Mouse (Mus musculus): Measurements from ENCODE around the gene Nubp2. TPM values are rescaled to one million over a fixed set of nuclear protein-coding genes. Genes with fewer than 3 reads are reported as not detected.

Gene Nubp2
- polyA plus RNA-seq, 1 experiment from 2014 or later: 112 TPM

DNA sequence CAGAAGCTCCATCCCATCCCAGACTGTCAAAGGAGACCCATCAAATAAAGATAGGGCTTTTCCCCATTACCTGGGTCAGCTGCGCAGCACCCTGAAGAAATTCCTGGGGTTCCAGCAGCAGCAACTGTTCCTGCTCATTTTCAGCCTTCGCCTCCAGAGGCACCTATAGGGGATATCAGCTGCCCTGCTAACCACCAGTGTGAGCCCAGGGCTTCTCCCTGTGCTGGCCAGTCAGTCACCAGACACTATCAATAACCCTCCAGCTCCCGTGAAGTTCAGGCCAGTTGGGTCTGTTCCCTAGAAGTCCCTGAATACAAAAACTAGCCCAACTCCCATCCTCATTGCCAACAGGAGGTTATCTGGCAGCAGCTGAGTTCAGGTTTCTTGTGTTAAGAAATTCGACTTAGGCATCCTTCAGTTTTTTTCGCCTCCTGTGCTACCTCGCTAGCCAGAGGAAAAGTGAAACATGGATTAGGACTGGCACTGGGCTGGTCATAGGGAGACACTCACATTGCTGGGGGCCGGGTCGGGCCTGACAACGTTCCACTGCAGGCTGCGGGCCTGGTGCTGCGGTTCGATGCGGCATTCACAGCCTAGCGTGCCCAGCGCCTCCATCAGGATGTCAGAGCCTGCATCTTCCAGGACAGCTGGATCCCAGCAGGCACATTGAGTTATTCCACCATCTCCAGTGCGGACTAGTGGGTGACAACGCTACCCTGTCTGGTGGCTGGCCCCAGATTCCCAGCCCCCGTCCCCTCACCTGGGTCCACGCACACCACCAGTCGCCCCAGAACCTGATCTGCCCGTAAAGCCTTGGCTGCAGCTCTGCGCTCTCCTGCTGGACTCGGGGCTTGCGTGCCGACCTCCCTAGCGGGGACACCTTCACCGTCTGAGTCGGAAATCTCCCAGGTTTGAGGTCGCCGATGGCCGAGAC, 8.2 kb upstream of the Nubp2 start:
- DNase-seq (ENCODE audit: low spot score): no peak

DNA sequence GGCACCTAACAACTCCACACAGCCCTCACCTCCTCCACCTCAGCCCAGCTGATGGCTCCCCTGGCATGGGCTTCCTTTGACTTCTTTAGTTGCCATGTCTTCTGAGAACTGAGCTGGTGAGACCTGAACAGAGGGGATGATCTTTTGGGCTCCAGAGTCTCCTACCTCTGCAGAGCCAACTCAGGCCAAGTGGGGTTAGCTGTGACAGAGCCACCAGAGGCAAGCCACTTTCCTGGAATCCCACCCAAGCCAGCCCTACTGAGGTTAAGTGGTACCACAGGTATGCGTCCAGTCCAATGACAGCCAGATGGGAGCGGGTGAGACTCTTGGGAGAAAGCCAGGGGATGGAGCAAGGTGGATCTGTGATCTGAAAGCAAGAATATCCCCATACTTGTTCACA, 7.1 kb upstream of the Nubp2 start:
- DNase-seq (ENCODE audit: low spot score): no peak

DNA sequence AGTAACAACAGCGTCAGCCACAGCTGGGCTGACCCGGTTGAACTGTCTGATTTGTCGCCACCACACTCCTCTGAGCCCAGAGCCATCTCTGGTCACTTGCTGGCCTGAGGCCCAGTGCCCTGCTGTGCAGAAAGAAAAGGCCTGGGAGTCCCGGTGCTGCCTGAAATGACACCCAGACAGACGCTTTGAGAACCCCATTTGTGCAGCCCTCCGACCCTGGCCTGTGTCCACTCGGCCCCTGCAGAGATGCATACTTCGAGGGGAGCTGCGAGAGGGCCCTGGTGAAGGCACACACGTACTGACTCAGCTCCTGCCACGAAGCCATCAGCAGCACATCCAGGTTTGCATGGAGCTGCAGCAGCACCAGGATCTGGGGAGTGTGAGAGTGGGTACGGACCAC, 6.6 kb upstream of the Nubp2 start:
- DNase-seq (ENCODE audit: low spot score): no peak

DNA sequence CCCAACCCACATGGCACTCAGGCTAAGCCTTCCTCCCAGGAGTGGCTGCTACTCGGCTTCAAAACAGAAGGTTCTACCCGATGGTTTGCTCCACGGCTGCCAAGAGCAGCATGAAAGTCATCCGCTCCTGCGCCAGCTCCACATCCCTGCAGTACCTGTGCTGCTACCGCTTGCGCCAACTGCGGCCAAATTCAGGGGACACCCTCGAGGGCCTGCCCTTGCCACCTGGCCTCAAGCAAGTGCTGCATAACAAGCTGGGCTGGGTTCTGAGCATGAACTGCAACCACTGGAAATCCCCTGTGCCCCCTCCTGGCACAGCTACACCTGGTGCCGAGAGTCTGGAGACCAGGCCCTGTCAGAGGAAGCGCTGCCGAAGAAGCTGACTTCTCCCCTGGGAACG, 5.2 kb upstream of the Nubp2 start:
- DNase-seq (ENCODE audit: low spot score): no peak

DNA sequence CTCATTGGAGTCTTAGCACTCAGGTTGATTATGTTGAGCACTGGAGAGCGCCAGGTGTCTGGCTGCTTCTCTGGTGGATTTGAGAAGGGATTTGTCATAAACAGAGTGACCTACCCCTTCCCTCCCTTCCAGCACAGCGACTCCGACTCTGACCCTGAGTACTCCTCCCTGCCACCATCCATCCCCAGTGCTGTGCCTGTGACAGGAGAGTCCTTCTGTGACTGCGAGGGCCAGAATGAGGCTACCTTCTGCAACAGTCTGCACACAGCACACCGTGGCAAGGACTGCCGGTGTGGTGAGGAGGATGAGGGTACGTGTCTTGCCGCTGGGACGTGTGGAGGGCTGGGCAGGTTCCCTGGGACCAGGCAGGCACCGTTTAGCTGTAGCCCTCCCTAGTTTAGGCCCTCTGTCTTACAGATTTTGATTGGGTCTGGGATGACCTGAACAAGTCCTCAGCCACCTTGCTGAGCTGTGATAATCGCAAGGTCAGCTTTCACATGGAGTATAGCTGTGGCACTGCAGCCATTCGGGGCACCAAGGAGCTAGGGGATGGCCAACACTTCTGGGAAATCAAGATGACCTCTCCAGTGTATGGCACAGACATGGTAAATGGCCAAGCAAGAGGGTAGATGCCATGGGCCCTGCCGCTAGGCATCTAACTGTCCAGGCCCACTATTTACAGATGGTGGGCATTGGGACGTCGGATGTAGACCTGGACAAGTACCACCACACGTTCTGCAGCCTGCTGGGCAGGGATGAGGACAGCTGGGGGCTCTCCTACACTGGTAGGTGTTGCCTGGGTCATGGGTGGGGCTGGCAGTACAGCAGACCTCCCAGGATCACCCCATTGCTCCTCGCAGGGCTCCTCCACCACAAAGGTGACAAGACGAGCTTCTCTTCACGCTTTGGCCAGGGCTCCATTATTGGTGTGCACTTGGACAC, 4.3 kb upstream of the Nubp2 start:
- DNase-seq (ENCODE audit: low spot score): no peak

DNA sequence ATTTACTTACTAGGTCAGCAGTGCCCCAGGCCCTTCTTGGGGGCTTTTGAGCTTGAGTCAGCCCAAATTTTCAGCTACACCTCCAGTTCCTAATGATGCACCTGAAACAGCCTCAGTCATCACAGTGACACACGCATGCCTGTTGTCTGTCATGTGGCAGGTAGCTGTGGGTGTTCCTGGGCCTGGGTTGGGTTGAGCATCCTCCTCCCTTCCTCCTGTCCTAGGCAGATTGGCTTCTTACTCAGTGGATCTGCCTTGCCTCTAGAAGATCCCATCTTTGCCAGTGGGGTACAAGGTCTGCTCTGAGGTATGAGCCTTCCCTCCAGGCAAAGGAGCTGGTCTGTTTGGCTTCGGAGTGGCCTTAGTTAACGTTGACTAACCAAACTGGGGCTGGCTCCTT, 2.7 kb upstream of the Nubp2 start:
- DNase-seq (ENCODE audit: low spot score): no peak

DNA sequence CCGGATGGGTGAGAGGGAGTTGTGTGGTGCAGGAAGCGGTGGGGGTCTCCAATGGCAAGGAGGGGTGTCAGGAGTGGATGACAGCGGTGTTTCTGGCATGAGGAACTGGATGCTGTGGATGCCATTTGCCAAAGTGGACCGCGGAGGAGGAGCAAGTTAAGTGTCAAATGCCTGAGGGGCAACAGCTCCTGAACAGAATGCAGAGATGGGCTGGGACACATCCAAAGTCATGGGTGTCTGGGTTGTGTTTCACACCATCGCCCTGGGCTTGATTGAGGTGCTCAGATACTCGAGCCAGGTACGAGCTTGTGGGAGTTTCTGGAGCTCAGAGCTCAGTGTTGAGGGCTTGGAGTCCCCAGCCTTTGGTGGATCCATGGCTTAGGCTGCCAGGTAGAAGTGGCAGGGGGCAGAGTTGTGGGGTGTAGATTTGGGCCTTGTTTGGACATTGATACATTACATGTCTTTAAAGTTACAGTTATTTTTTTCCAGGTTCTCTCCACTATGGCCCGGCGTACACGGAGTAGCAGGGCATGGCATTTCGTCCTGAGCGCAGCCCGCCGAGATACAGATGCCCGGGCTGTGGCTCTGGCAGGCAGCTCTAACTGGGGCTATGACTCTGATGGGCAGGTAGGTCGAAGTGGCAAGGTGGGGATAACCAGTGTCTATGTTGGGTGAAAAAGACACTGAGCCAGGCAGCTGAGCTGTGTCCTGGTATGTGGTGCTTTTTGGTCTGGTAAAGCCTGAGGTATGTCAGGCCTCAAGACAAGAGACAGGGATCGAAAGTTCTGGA, 1.3 kb upstream of the Nubp2 start:
- peak; percentile 45 for DNase-seq (ENCODE audit: low spot score)

DNA sequence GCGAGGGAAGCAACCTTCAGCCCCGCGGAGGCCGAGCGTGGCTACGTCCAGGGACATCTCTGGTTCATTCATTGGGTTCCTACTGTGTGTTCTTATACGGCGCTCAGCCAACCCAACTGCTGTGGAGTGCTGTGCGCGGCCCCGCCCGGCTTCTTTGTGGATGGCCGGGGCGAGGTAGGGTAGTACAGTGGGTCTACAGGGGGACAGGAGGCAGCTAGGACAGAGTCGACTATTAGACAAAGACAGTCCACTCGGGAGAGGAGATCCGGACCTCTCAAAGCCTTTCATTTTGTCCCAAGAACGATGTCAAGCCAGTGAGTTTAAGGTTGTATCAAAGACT, 753 bp upstream of the Nubp2 start:
- DNase-seq (ENCODE audit: low spot score): no peak

DNA sequence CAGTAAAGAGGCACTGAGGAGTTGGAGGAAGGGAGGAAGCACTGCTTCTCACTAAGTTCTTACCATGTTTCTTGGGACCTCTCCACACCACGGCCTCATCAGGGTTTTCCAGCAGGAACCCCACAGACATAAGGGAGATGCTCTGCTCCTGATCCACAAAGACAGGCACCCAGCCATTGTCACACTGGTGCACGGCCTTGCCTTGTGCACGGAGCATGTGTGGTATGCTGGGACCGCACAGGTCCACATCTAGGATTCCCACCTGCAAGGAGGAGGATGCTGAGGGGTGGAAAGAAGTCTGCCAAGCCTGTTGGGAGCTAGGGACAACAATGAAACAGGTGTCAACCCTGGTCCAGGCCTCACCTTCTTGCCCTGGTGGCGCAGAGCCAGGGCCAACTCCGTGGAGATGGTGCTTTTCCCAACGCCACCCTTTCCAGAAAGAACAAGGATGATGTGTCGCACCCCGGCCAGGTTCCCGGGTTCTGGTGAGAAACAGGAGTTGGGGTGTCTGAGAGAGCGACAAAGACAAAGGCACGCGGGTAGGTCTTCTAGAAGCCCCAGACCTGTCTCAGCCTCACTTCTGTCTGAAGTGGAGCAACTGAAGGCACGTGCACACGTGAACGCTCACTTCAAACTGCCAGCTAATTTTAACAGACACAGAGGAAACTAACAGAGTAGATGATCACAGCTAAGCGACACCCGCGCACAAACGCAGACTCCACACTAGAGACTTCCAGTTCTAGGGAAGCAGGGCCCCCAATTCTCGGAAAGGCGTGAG, 604 bp downstream of the Nubp2 start:
- no peak for DNase-seq (ENCODE audit: low spot score)

DNA sequence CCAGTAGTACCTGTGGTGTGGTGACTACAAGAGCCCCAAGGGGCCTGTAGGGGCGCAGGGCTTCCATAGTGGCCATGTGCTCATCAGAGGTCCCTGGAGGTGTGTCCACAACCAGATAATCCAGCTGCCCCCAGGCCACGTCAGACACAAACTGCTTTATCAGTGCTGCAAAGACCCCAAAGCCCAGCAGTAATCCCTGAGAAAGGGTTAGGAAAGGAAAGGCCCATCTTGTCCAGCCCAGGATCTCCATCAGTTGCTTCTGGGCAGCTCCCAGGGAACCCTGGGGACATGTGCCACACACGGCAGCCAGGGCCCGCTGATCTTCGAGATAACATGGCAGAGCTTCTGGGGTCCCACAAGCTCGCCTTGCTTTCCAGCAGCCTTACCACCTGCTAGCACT, 1.8 kb downstream of the Nubp2 start:
- no peak for DNase-seq (ENCODE audit: low spot score)

DNA sequence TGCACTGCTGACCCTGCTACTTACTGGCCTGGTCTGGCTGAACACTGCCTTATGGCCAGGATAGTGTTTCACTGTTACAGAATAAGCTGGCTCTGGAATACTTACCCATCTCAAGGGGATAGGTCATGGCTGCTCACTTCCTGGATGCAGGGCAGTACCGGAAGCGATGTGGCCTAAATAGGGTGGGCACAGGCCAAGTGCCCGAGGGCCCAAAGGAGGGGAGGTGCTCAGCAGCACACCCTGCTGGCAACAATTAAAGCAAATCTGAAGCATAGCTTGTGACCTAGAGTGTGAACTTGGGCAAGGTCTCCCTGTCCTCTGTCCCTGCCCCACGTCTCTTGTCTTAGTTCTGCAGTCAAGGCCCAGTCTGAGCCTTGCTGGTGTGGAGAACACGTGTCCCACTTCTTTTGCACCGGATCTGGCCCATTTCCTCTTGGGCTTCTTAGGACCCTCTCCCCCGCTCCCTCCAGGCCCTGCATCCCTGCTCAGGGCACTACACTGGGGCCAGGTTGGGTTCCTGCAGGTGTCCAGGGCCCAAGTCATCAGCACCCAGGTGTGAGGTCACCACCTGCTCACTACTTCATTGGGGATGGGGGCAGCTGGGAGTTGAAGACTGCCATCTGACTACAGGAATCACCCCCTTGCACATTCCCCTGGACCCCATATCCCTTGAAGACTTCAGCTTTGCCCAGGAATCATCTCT, 4.3 kb downstream of the Nubp2 start:
- no peak for DNase-seq (ENCODE audit: low spot score)

DNA sequence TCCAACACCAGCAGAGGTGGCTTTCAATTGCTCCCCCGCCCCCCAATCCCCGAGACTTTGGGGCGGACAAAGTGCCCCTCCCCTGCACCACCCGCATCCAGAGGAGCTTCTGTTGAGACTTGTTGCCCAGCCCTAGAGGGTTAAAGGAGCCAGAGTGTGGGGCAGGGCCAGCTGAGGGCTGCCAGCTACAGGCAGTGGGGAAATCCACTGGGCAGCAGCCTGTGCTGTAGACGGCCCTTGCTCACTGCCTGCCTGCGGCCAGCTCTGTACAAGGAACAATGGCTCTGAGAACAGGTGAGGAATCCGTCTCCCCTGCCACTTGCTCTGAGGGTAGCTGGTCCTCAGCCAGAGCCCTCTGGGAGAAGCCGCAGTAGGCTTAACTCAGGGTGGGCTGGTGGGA, 7.6 kb downstream of the Nubp2 start:
- no peak for DNase-seq (ENCODE audit: low spot score)

DNA sequence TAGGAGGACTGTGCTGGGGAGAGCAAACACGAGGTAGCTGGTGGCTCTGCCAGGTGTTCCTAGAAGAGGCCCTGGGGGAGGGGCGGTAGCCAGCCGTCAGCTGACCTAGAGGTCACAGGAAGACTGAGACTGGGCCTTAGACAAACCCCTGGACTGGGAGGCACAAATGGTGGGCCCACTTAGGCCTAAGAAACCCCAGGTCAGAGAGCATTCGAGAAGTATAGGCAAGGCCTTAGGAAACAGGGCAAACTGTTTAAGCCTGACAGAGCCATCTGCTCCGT, 8.1 kb downstream of the Nubp2 start:
- no peak for DNase-seq (ENCODE audit: low spot score)

DNA sequence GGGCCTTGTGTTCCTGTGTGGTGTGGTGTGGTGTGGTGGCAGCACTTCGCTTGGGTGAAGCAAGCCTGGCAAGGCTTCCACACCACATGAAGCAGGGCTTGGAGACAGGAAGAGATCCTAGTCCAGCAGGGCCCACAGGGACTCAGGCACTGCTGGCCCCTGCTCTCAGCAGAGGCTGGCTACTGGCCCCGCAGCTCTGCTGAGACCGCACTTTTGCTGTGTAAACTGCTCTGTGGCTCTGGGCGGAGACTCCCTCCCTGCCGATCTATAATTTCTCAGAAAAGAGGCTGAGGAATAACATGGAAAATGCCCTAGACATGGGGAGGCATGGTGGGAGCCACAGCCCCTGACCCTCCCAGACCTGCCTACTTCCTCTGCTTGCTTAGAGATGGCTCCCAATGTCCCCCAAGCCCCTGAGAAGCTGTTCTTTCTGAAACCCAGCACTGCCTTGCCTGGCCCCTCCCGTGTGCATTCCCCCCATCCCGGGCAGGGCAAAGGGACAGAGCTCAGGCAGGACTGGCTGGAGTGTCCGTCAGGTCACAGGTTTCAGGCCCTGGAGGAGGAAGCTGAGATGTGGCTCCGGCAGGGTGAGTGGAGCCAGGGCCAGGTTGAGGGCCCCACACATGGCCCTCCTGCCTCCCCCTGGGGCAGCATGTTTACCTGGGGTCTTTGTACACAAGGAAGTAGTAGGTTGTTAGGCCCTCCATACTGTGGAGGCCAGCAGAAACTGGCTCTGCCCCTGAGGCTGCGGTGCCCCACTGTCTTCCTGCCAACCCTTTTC, 8.6 kb downstream of the Nubp2 start:
- no peak for DNase-seq (ENCODE audit: low spot score)

DNA sequence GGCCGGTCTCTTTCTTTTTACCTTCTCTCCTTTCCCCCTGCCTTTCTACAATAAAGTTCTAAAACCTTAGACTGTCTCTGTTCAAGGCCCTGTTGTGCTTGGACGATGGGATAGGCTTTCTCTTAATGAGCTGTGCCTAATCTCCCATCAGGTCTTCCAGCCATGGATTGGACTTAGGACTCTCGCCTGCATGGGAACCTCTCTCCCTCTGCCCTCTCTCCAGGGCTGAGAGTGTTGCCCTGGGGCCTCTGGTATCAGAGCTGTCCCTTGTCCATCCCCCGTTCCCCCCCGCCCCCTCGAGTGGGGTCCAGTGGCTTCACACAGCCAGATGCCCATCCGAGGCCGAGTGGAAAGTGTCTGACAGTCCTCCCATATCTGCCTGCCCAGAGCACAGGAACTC, 11.2 kb downstream of the Nubp2 start:
- no peak for DNase-seq (ENCODE audit: low spot score)

DNA sequence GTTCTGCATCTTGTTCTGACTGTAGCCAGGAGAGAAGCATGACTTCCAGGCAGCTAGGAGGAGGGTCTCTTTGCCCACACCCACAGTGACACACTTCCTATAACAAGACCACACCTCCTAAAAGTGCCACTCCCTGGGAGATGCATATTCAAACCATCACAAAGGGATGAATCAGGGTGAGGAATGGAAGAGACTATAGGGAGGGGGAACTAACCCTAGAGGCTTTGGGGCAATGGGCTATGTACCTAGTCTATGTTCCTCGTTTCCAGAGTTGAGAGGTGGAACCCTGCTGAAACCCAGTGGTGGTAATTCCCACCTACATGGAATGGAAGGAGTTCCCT, 11.8 kb downstream of the Nubp2 start:
- no peak for DNase-seq (ENCODE audit: low spot score)

DNA sequence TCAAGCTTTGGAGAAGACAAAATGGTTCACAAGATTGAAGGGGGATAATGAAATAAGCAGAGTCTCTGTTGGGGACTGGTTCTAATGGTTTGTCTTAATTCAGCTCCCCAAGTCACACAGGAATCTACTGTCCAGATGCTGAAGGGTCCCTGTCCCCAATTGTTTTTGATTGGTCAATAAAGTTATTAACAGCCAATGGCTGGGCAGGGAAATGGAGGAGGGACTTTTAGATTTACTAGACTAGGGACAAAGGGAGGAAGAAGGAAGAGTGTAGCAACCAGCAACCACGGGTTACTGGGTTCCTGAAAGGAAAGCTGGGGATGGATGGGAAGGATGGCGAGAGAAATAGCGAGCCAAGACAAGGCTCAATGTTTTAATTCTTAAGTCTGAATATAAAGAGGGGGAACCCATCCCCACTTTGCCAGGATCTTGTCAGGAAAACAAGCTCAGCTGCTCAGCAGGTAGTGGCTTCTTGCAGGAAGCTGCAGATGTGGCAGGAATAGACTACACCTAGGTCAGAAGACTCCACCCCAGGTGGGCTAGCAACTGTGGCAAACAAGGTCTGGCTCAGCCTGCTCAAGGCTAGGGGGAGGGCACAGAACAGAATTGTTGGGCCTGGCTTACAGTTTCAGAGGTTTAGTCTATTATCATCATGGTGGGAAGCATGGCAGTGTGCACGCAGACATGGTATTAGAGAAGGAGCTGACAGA, 12.3 kb downstream of the Nubp2 start:
- no peak for DNase-seq (ENCODE audit: low spot score)

DNA sequence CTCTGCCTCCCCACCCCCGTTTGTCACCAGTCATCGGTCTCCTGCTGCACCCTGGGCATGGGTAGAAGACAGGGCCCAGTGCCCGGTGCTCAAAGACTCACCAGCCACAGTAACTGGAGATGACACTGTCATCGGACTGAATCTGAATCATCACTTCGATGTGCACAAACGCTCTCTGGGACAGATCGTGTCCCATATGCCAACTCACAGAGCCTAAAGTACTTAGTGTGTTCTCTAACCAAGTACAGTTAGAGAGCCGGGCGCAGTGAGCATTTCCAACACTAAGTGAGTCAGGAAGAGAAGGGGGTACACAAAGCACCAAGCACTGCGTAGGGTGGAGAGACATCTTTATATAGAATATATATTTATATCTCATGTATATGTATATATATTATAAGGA, 18.2 kb downstream of the Nubp2 start:
- no peak for DNase-seq (ENCODE audit: low spot score)

DNA sequence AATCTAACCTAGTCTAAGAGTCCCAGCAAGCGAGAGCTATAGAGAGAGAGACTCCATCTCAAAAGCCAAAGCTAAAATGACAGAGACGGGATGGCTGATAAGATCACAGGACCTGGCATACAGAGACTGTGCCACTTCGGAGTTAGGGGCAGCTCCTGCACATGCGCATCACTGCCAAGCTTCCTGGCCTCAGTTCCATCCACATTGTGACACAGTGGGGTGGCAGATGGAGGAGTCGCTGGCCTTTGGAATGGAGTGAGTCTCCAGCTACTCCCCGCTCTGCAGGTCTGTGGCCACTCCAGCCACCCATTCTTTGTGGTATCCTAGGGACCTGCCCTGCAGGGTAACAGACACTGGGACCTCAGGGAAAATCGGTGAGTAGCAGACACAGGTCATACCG, 20.4 kb downstream of the Nubp2 start, which contains the start of gene Igfals:
Gene Igfals, plus strand, starts transcription at position 222 of the 400 bp plus-strand sequence.
- no peak for DNase-seq (ENCODE audit: low spot score)
